Mouse (Mus musculus) kidney, postnatal 14 days (tissue): ENCODE measurements around the gene Lrrc28.

ENCODE experiments used
- DNase-seq: peaks from one replicate; pipeline ENCODE4 v3.0.0; 2022; ENCODE audit warnings: mixed read lengths

Gene Lrrc28

GRCm38 (mm10) chr7:67644833-67645680, at the start of gene Lrrc28:
Lrrc28 (minus strand) TSS chr7:67645268.
- DNase-seq, result peak; percentile 99

GRCm38 (mm10) chr7:67692791-67693538, 47.9 kb upstream of the Lrrc28 start:
- DNase-seq, result no peak

GRCm38 (mm10) chr7:67692141-67692540, 47.1 kb upstream of the Lrrc28 start:
- DNase-seq, result no peak

GRCm38 (mm10) chr7:67691036-67691435, 46.0 kb upstream of the Lrrc28 start:
- DNase-seq, result peak; percentile 51

- DNase-seq, result no peak
These were observed 44.7 kb upstream of the Lrrc28 start for GRCm38 (mm10) chr7:67689793-67690192.

GRCm38 (mm10) chr7:67688281-67688680, 43.2 kb upstream of the Lrrc28 start:
- peak; percentile 52 for DNase-seq

- DNase-seq, result no peak
These were observed 41.5 kb upstream of the Lrrc28 start for GRCm38 (mm10) chr7:67686545-67686944.

GRCm38 (mm10) chr7:67683006-67683405, 37.9 kb upstream of the Lrrc28 start:
- no peak for DNase-seq

- no peak for DNase-seq
These were observed 36.0 kb upstream of the Lrrc28 start for GRCm38 (mm10) chr7:67681078-67681477.

GRCm38 (mm10) chr7:67678878-67679499, 33.9 kb upstream of the Lrrc28 start:
- DNase-seq, result no peak

- no peak for DNase-seq
These were observed 28.6 kb upstream of the Lrrc28 start for GRCm38 (mm10) chr7:67673656-67674055.

GRCm38 (mm10) chr7:67672650-67673049, 27.6 kb upstream of the Lrrc28 start:
- DNase-seq, result peak; percentile 92

GRCm38 (mm10) chr7:67670965-67671364, 25.9 kb upstream of the Lrrc28 start:
- no peak for DNase-seq

GRCm38 (mm10) chr7:67663981-67664694, 19.1 kb upstream of the Lrrc28 start:
- no peak for DNase-seq

GRCm38 (mm10) chr7:67662424-67662823, 17.4 kb upstream of the Lrrc28 start:
- DNase-seq, result peak; percentile 30

- no peak for DNase-seq
These were observed 13.0 kb upstream of the Lrrc28 start for GRCm38 (mm10) chr7:67658110-67658509.

- no peak for DNase-seq
These were observed 10.1 kb upstream of the Lrrc28 start for GRCm38 (mm10) chr7:67655186-67655585.

- no peak for DNase-seq
These were observed 9.6 kb upstream of the Lrrc28 start for GRCm38 (mm10) chr7:67654668-67655067.

GRCm38 (mm10) chr7:67652211-67652610, 7.1 kb upstream of the Lrrc28 start:
- no peak for DNase-seq

GRCm38 (mm10) chr7:67648376-67648775, 3.3 kb upstream of the Lrrc28 start:
- no peak for DNase-seq

GRCm38 (mm10) chr7:67647277-67647676, 2.2 kb upstream of the Lrrc28 start, which contains the start of gene Ttc23:
Ttc23 (plus strand) TSS chr7:67647410.
- DNase-seq, result peak; percentile 66

- no peak for DNase-seq
These were observed 1.1 kb upstream of the Lrrc28 start for GRCm38 (mm10) chr7:67646131-67646530.

- no peak for DNase-seq
These were observed 580 bp upstream of the Lrrc28 start for GRCm38 (mm10) chr7:67645681-67646014.
